Mouse (Mus musculus) olfactory bulb, adult 2 months (tissue): ENCODE results near the gene Golgb1.

Source experiments
- CTCF ChIP-seq: fragments of 200-500 bp; IDR thresholded peaks from 2 replicates; pipeline ENCODE4 v1.5.1; 2012; ENCODE audit warnings: low read depth, mild to moderate bottlenecking, low read length, moderate library complexity; ENCODE audit not compliant: insufficient read depth
- POLR2A ChIP-seq: fragments of 200-500 bp; IDR thresholded peaks from 2 replicates; pipeline ENCODE4 v1.6.1; 2012; ENCODE audit warnings: mild to moderate bottlenecking, low read depth, low read length, moderate library complexity; ENCODE audit not compliant: insufficient read depth

GRCm38 (mm10) chr16:36979127-36979526, 104.2 kb downstream of the Golgb1 start:
- TF ChIP-seq CTCF: no peak
- no peak for TF ChIP-seq POLR2A
